ENCODE assay signal across 25 mouse cellular contexts in the genomic region with DNA sequence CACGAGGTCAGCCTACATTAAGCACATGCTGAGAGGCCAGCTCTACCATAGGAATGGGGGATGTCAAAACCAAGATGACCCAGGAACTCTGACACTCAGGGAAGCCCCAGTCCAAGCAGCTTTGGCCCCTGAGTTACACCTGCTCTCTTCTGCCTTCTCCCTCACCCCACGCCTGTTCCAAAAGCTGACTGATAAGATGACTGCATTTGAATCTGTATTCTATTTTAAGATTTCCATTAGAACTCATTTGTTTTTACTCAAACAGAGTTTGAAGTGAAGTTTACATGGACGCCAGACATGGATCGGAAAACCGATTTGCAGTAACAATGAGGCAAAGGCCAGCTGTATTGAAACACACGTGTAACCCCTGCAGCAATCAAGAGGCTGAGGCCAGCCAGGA.
"Had no signal": no experiment of that assay in that cellular context is flagged by ENCODE, and none has a peak within 500 bp of the region (broad histone marks: within the 10 kb centered on the region; RNA-seq: fewer than 3 reads in every experiment).

No protein-coding gene starts in this region.

- H3K9ac ChIP-seq: embryonic facial prominence, embryonic 12.5 days; embryonic facial prominence, embryonic 13.5 days; embryonic facial prominence, embryonic 15.5 days; forebrain, embryonic 12.5 days; forebrain, embryonic 13.5 days; forebrain, embryonic 15.5 days; forebrain, postnatal 0 days had no signal

- H3K4me2 ChIP-seq: embryonic facial prominence, embryonic 12.5 days; embryonic facial prominence, embryonic 13.5 days; embryonic facial prominence, embryonic 15.5 days; forebrain, embryonic 12.5 days; forebrain, embryonic 13.5 days; forebrain, embryonic 15.5 days had no signal

- H3K9me3 ChIP-seq: embryonic facial prominence, embryonic 10.5 days; embryonic facial prominence, embryonic 12.5 days; embryonic facial prominence, embryonic 13.5 days; embryonic facial prominence, embryonic 15.5 days; forebrain, embryonic 10.5 days; forebrain, embryonic 12.5 days; forebrain, embryonic 13.5 days; forebrain, embryonic 15.5 days; heart, embryonic 10.5 days had no signal

- H3K27me3 ChIP-seq: embryonic facial prominence, embryonic 12.5 days; embryonic facial prominence, embryonic 13.5 days; embryonic facial prominence, embryonic 15.5 days; forebrain, embryonic 12.5 days; forebrain, embryonic 13.5 days; forebrain, embryonic 15.5 days had no signal

- H3K36me3 ChIP-seq: embryonic facial prominence, embryonic 10.5 days; embryonic facial prominence, embryonic 12.5 days; embryonic facial prominence, embryonic 13.5 days; embryonic facial prominence, embryonic 15.5 days; forebrain, embryonic 10.5 days; forebrain, embryonic 12.5 days; forebrain, embryonic 15.5 days had no signal

- H3K27ac ChIP-seq: embryonic facial prominence, embryonic 10.5 days; embryonic facial prominence, embryonic 12.5 days; embryonic facial prominence, embryonic 13.5 days; embryonic facial prominence, embryonic 15.5 days; forebrain, embryonic 10.5 days; forebrain, embryonic 12.5 days; forebrain, embryonic 13.5 days; forebrain, embryonic 15.5 days; gastrocnemius, adult 2 months; heart, adult 2 months; heart, embryonic 10.5 days had no signal

- DNase-seq: cerebellum, adult 9-10 months; cerebellum, adult 9-11 months; cerebellum, postnatal 10 days; cerebellum, postnatal 14 days; cerebellum, postnatal 25 days; cerebellum, postnatal 36 days; embryo, embryonic 11 days; forebrain, postnatal 0 days; gastrocnemius, adult 2 months; gastrocnemius, postnatal 10 days; gastrocnemius, postnatal 14 days; gastrocnemius, postnatal 36 days; heart, adult 11 months; heart, adult 18-20 months; heart, adult 2 months had no signal

- H3K4me3 ChIP-seq: embryonic facial prominence, embryonic 10.5 days; embryonic facial prominence, embryonic 12.5 days; embryonic facial prominence, embryonic 13.5 days; embryonic facial prominence, embryonic 15.5 days; erythroblast, embryonic 14.5 days; forebrain, embryonic 10.5 days; forebrain, embryonic 12.5 days; forebrain, embryonic 13.5 days; forebrain, embryonic 15.5 days; gastrocnemius, adult 2 months; heart, adult 2 months; heart, embryonic 10.5 days had no signal
